Mouse (Mus musculus): Measurements from ENCODE around the gene Galk1. TPM values are rescaled to one million over a fixed set of nuclear protein-coding genes. Genes with fewer than 3 reads are reported as not detected.

Galk1 gene
- polyA plus RNA-seq, 1 experiment = 238 TPM

DNA sequence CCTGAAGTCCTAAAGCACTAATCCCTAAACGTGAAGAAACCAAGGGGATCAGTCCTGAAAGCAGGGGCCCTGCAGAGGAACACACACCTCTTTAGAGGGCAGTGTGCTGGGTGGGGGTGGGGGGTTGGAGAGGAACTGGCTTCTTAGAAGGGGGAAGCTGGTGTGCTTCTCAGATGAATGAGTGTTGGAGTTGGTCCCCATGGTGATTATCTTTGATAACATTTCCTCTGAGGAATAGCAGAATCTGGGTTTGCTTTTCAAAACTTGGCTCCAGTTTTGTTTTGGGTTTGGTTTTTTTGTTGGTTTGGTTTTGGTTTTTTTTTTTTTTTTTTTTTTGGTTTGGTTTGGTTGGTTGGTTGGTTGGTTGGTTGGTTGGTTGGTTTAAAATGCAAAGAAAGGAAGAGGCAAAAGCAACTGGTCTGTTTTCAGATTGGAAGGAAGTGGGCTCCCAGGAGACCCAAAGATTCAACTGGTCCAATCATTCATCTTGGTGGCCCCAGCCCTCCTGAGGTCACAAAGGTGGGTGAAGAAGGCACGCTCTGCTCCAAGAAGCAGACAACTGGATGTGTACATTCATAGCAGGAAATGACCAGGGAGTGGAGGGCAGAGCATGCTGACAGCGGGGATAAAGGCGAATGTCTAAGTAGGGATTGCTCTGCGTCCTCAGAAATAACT is 43.7 kb downstream of the Galk1 start:
- H3K9me3 ChIP-seq = no peaks in the 10 kb centered on the region
- TF ChIP-seq GATA1 (IDR thresholded peaks at IDR 0.05; ENCODE audit: borderline replicate concordance, low read length) = no peak
- TF ChIP-seq FLI1 (IDR thresholded peaks at IDR 0.05; ENCODE audit: low read length) = no peak
- peaks cover 33% of the 10 kb centered on the region for H3K36me3 ChIP-seq (replicated peaks; ENCODE audit: low read length)
- peaks cover 51% of the 10 kb centered on the region for H3K4me1 ChIP-seq
- peak overlapping the region; percentile 50 for H3K4me3 ChIP-seq (replicated peaks)
- peaks cover 24% of the 10 kb centered on the region for H3K27me3 ChIP-seq (replicated peaks)

DNA sequence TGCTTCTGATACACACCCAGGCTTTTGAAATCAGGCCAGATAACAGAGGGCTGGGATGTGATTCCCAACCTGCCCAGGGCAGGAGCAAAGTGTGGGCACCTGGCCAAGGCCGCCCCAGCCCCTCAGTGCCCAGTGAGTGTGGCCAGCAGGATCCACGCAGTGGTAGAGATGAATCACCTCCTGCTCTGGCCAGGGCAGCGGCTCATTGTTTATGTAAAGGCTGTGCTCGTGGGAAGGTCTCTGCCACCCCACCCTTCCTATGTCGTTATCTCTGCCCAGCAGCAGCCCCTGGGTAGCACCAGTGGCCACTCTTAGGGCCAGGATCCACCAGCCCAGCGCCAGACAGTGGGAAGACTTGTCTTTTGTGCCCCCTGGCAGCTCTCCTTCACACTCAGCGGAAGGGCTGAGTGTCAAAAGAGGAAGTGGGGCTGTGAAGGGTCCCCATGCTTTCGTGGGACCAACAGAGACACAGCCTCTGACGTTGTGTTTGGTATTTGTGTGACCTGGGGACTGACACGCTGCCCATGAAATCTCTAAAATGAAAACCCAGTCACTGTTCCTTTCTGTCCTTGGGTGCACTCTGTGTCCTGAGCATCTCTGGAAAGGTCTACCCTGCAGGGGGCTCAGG is 47.4 kb downstream of the Galk1 start:
- Histone ChIP-seq H3K27me3 (replicated peaks) (peaks cover 3% of the 10 kb centered on the region), H3K9me3 (no peaks in the 10 kb centered on the region), H3K4me3 (replicated peaks) (peak overlapping the region; percentile 19), H3K36me3 (replicated peaks; ENCODE audit: low read length) (peaks cover 70% of the 10 kb centered on the region), H3K4me1 (peaks cover 66% of the 10 kb centered on the region)
- no peak for TF ChIP-seq FLI1 (IDR thresholded peaks at IDR 0.05; ENCODE audit: low read length)
- no peak for TF ChIP-seq GATA1 (IDR thresholded peaks at IDR 0.05; ENCODE audit: borderline replicate concordance, low read length)

DNA sequence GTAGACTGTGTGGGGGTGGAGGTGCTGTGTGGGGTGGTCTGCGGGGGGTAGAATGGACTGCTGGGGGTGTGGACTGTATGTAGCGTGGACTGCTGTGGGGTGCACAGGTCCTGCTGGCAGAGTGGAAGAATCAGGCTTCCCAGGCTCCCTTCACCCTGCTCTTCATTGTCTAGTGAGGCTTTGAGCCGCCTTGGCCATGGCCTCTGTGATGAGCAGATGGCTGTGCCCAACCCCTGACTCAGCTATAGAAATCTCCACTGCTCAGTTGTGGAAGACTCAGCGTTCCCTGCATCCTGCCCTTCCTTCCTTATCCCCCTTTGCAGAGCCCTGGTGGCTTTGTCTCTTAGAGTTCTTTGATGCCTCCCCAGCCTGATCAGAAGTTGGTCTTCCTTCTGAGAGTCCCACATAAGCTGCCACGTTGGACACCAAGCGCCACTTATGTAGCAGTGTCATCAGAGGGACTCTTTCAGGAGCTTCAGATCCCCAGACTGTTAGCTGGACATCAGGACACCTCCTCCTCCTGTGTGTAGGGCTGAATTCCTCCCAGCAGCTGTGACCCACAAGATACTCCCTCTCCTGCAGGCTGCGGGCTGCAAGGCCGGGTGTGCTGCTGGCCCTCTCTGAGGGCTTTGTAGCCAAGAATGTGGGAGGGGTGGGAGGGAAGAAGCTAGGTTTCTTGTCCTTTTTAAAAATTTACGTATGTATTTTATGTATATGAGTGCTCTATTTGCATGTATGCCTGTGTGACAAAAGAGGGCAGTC is 49.7 kb downstream of the Galk1 start:
- Histone ChIP-seq H3K36me3 (replicated peaks; ENCODE audit: low read length) (peaks cover 86% of the 10 kb centered on the region), H3K9me3 (no peaks in the 10 kb centered on the region), H3K4me1 (peaks cover 51% of the 10 kb centered on the region), H3K27me3 (replicated peaks) (no peaks in the 10 kb centered on the region), H3K4me3 (replicated peaks) (peak overlapping the region; percentile 53)
- TF ChIP-seq FLI1 (IDR thresholded peaks at IDR 0.05; ENCODE audit: low read length) = no peak
- no peak for TF ChIP-seq GATA1 (IDR thresholded peaks at IDR 0.05; ENCODE audit: borderline replicate concordance, low read length)

DNA sequence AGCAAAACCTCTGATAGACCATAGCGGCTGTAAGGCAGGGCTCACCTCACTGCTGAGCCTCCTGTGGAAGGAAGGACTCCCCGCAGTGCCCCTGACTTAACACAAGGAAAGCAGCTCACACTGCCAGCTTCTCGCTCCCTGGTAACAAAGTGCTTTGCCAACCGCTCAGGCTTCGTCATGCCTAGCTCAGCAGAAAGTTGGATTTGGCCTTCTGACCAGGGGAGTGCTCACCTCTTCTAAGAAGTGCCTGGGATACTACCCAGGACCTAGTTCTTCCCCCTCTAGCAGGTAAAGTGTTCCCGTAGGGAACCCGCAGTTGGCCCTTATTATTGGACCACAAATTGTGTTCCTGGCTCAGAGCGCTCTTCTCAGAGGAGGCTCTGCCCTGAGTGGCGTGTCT is 53.5 kb downstream of the Galk1 start:
- Histone ChIP-seq H3K36me3 (replicated peaks; ENCODE audit: low read length) (peaks cover 90% of the 10 kb centered on the region), H3K4me1 (peaks cover 52% of the 10 kb centered on the region), H3K27me3 (replicated peaks) (no peaks in the 10 kb centered on the region), H3K9me3 (no peaks in the 10 kb centered on the region), H3K4me3 (replicated peaks) (no peak overlapping the region)
- TF ChIP-seq GATA1 (IDR thresholded peaks at IDR 0.05; ENCODE audit: borderline replicate concordance, low read length) (no peak), FLI1 (IDR thresholded peaks at IDR 0.05; ENCODE audit: low read length) (no peak)

Other genes with a start within 250 kb of the Galk1 start
- gene Tmem94, start 247.3 kb downstream of the Galk1 start, polyA plus RNA-seq (2012; ENCODE audit: insufficient read depth, low replicate concordance) = 22.7 and 34.8 TPM in 2 replicates
- gene Caskin2, start 199.1 kb downstream of the Galk1 start, polyA plus RNA-seq (2012; ENCODE audit: insufficient read depth, low replicate concordance) = 3.0 and 5.3 TPM in 2 replicates
- 21.0 and 35.3 TPM in 2 replicates for gene Tsen54, start 198.0 kb downstream of the Galk1 start, polyA plus RNA-seq (2012; ENCODE audit: insufficient read depth, low replicate concordance)
- gene Llgl2, start 188.7 kb downstream of the Galk1 start, polyA plus RNA-seq (2012; ENCODE audit: insufficient read depth, low replicate concordance) = 6.1 and 12.4 TPM in 2 replicates
- 0.48 TPM in 1 of 2 replicates, not detected in the other for gene Myo15b, start 154.3 kb downstream of the Galk1 start, polyA plus RNA-seq (2012; ENCODE audit: insufficient read depth, low replicate concordance)
- gene Smim5, start 112.8 kb downstream of the Galk1 start, polyA plus RNA-seq (2012; ENCODE audit: insufficient read depth, low replicate concordance) = 6.7 and 13.1 TPM in 2 replicates
- gene Smim6, start 100.7 kb downstream of the Galk1 start, polyA plus RNA-seq (2012; ENCODE audit: insufficient read depth, low replicate concordance) = not detected in 2 replicates
- gene Sap30bp, start 79.4 kb downstream of the Galk1 start, polyA plus RNA-seq (2012; ENCODE audit: insufficient read depth, low replicate concordance) = 13.5 and 14.4 TPM in 2 replicates
- 9.5 and 10.4 TPM in 2 replicates for gene Recql5, start 79.2 kb downstream of the Galk1 start, polyA plus RNA-seq (2012; ENCODE audit: insufficient read depth, low replicate concordance)
- gene Itgb4, start 38.0 kb downstream of the Galk1 start, polyA plus RNA-seq (2012; ENCODE audit: insufficient read depth, low replicate concordance) = 5.6 and 6.9 TPM in 2 replicates
- 819 and 908 TPM in 2 replicates for gene H3f3b, start 15.2 kb upstream of the Galk1 start, polyA plus RNA-seq (2012; ENCODE audit: insufficient read depth, low replicate concordance)
- gene Unk, start 17.6 kb upstream of the Galk1 start, polyA plus RNA-seq (2012; ENCODE audit: insufficient read depth, low replicate concordance) = 18.8 and 53.4 TPM in 2 replicates
- gene Unc13d, start 65.2 kb upstream of the Galk1 start, polyA plus RNA-seq (2012; ENCODE audit: insufficient read depth, low replicate concordance) = 221 and 384 TPM in 2 replicates
- gene Wbp2, start 74.3 kb upstream of the Galk1 start, polyA plus RNA-seq (2012; ENCODE audit: insufficient read depth, low replicate concordance) = 842 and 1,717 TPM in 2 replicates
- gene Trim47, start 114.5 kb upstream of the Galk1 start, polyA plus RNA-seq (2012; ENCODE audit: insufficient read depth, low replicate concordance) = 6.9 and 23.5 TPM in 2 replicates
- 3.0 and 9.5 TPM in 2 replicates for gene Trim65, start 118.4 kb upstream of the Galk1 start, polyA plus RNA-seq (2012; ENCODE audit: insufficient read depth, low replicate concordance)
- 25.4 and 80.4 TPM in 2 replicates for gene Mrpl38, start 126.1 kb upstream of the Galk1 start, polyA plus RNA-seq (2012; ENCODE audit: insufficient read depth, low replicate concordance)
- gene Fbf1, start 155.4 kb upstream of the Galk1 start, polyA plus RNA-seq (2012; ENCODE audit: insufficient read depth, low replicate concordance) = 33.9 and 37.8 TPM in 2 replicates
- 181 and 219 TPM in 2 replicates for gene Ten1, start 186.1 kb upstream of the Galk1 start, polyA plus RNA-seq (2012; ENCODE audit: insufficient read depth, low replicate concordance)
- 1.7 and 3.3 TPM in 2 replicates for gene Acox1, start 186.3 kb upstream of the Galk1 start, polyA plus RNA-seq (2012; ENCODE audit: insufficient read depth, low replicate concordance)
- gene Evpl, start 225.4 kb upstream of the Galk1 start, polyA plus RNA-seq (2012; ENCODE audit: insufficient read depth, low replicate concordance) = 0.34 TPM in 1 of 2 replicates, not detected in the other